Mouse (Mus musculus): ENCODE measurements around the gene Kat7.

The Kat7 gene

GRCm38 (mm10) chr11:95333805-95334204 lies 23.8 kb upstream of the Kat7 start:
- DNase-seq (ENCODE audit: low spot score), result no peak

- no peak for DNase-seq (ENCODE audit: low spot score)
These were observed 23.2 kb upstream of the Kat7 start for GRCm38 (mm10) chr11:95333209-95333608.

GRCm38 (mm10) chr11:95330662-95331061 lies 20.6 kb upstream of the Kat7 start:
- no peak for DNase-seq (ENCODE audit: low spot score)

- no peak for DNase-seq (ENCODE audit: low spot score)
These were observed 18.6 kb upstream of the Kat7 start for GRCm38 (mm10) chr11:95328629-95329028.

GRCm38 (mm10) chr11:95326243-95326642 lies 16.2 kb upstream of the Kat7 start:
- no peak for DNase-seq (ENCODE audit: low spot score)

- no peak for DNase-seq (ENCODE audit: low spot score)
These were observed 15.8 kb upstream of the Kat7 start for GRCm38 (mm10) chr11:95325832-95326231.

GRCm38 (mm10) chr11:95324181-95324580 lies 14.1 kb upstream of the Kat7 start:
- no peak for DNase-seq (ENCODE audit: low spot score)

GRCm38 (mm10) chr11:95320010-95320409 lies 10.0 kb upstream of the Kat7 start:
- no peak for DNase-seq (ENCODE audit: low spot score)

- DNase-seq (ENCODE audit: low spot score), result peak; percentile 7
These were observed 9.5 kb upstream of the Kat7 start for GRCm38 (mm10) chr11:95319506-95319905.

- no peak for DNase-seq (ENCODE audit: low spot score)
These were observed 8.1 kb upstream of the Kat7 start for GRCm38 (mm10) chr11:95318116-95318515.

- DNase-seq (ENCODE audit: low spot score), result no peak
These were observed 5.3 kb upstream of the Kat7 start for GRCm38 (mm10) chr11:95315215-95315955.

GRCm38 (mm10) chr11:95311425-95311807 lies 1.4 kb upstream of the Kat7 start:
- DNase-seq (ENCODE audit: low spot score), result no peak

- DNase-seq (ENCODE audit: low spot score), result peak; percentile 35
These were observed 790 bp upstream of the Kat7 start for GRCm38 (mm10) chr11:95310648-95311424.

- DNase-seq (ENCODE audit: low spot score), result peak; percentile 98
These were observed 488 bp downstream of the Kat7 start for GRCm38 (mm10) chr11:95309510-95310006.

GRCm38 (mm10) chr11:95307526-95307925 lies 2.5 kb downstream of the Kat7 start:
- no peak for DNase-seq (ENCODE audit: low spot score)

- DNase-seq (ENCODE audit: low spot score), result no peak
These were observed 4.4 kb downstream of the Kat7 start for GRCm38 (mm10) chr11:95305600-95305999.

- no peak for DNase-seq (ENCODE audit: low spot score)
These were observed 8.3 kb downstream of the Kat7 start for GRCm38 (mm10) chr11:95301772-95302171.

GRCm38 (mm10) chr11:95299886-95300285 lies 10.2 kb downstream of the Kat7 start:
- DNase-seq (ENCODE audit: low spot score), result no peak

GRCm38 (mm10) chr11:95298146-95298545 lies 11.9 kb downstream of the Kat7 start:
- peak; percentile 30 for DNase-seq (ENCODE audit: low spot score)

- no peak for DNase-seq (ENCODE audit: low spot score)
These were observed 14.3 kb downstream of the Kat7 start for GRCm38 (mm10) chr11:95295736-95296135.

GRCm38 (mm10) chr11:95293017-95293624 lies 16.9 kb downstream of the Kat7 start:
- peak; percentile 33 for DNase-seq (ENCODE audit: low spot score)

GRCm38 (mm10) chr11:95291998-95292397 lies 18.0 kb downstream of the Kat7 start:
- peak; percentile 19 for DNase-seq (ENCODE audit: low spot score)

- DNase-seq (ENCODE audit: low spot score), result no peak
These were observed 27.7 kb downstream of the Kat7 start for GRCm38 (mm10) chr11:95282331-95282730.

All from lung, postnatal 25 days (tissue).